Mouse (Mus musculus) stomach, postnatal 0 days (tissue): ENCODE data around the gene Scaf4. TPM values are rescaled to one million over a fixed set of nuclear protein-coding genes. Genes with fewer than 3 reads are reported as not detected.
A peak's percentile ranks its signal among the peaks of the same experiment; 100 is the strongest.

Experiments used
- ATAC-seq: fragments of 200-750 bp; cut with Nextera tagmentation; 2 replicates; pipeline ENCODE4 v1.8.0; 2017; ENCODE audit not compliant: low FRiP score, low TSS enrichment
- DNase-seq: peaks from one replicate; pipeline ENCODE4 v3.0.0-alpha.2; 2016; ENCODE audit warnings: low spot score
- H3K27ac ChIP-seq: fragments of 300-500 bp; sonication (generic); replicated peaks from 2 replicates; pipeline ENCODE4 v1.5.1; 2014; ENCODE audit warnings: mild to moderate bottlenecking, control low read depth
- H3K27me3 ChIP-seq: fragments of 300-500 bp; sonication (generic); 2 replicates; pipeline ENCODE4 v1.6.1; 2014; ENCODE audit warnings: low read length; ENCODE audit not compliant: control insufficient read depth, insufficient read depth
- H3K36me3 ChIP-seq: fragments of 300-500 bp; sonication (generic); 2 replicates; pipeline ENCODE4 v1.6.1; 2014; ENCODE audit warnings: low read length, mixed read lengths; ENCODE audit not compliant: control insufficient read depth, insufficient read depth
- H3K4me1 ChIP-seq: fragments of 300-500 bp; sonication (generic); replicated peaks from 2 replicates; pipeline ENCODE4 v1.6.1; 2014; ENCODE audit warnings: antibody characterized with exemption; ENCODE audit not compliant: control insufficient read depth, insufficient read depth
- H3K4me2 ChIP-seq: fragments of 300-500 bp; sonication (generic); replicated peaks from 2 replicates; pipeline ENCODE4 v1.6.1; 2014; ENCODE audit warnings: low read depth, mild to moderate bottlenecking, control low read depth, moderate library complexity
- H3K4me3 ChIP-seq: fragments of 300-500 bp; sonication (generic); 2 replicates; pipeline ENCODE4 v1.5.1; 2014; ENCODE audit warnings: low read depth, low read length, control low read depth
- H3K9ac ChIP-seq: fragments of 300-500 bp; sonication (generic); 2 replicates; pipeline ENCODE4 v1.6.1; 2014; ENCODE audit warnings: mild to moderate bottlenecking, low read length, control low read depth, mixed read lengths
- H3K9me3 ChIP-seq: fragments of 300-500 bp; sonication (generic); 2 replicates; pipeline ENCODE4 v1.6.1; 2016; ENCODE audit warnings: low read length; ENCODE audit not compliant: control insufficient read depth
- CTCF ChIP-seq: IDR thresholded peaks from 2 replicates; pipeline ENCODE4 v1.5.1; 2016; ENCODE audit warnings: antibody characterized with exemption, low read depth, mild to moderate bottlenecking, moderate library complexity
- EP300 ChIP-seq: optimal IDR thresholded peaks from 2 replicates; pipeline ENCODE3; 2016; ENCODE audit warnings: antibody characterized with exemption
- WGBS: fragments of 180-500 bp; shearing (Covaris S2); extraction: QIAGEN DNeasy Blood & Tissue Kit; methylation state at CpG from one replicate; pipeline ENCODE4 v1.1.7; 2014; 5-methylcytosine and 5-hydroxymethylcytosine counted together
- polyA plus RNA-seq: library from polyadenylated mRNA; unstranded; fragments of >200 nt; fragmentation: Nextera tagmentation; extraction: Ambion mirVana; gene quantifications from 2 replicates; pipeline ENCODE4 v1.2.1, GENCODE M21; 2015

The Scaf4 gene
- polyA plus RNA-seq, 1 experiment from 2014 or later = 8.3 TPM

GRCm38 (mm10) chr16:90309784-90310183 lies 25.5 kb upstream of the Scaf4 start:
- H3K4me3 ChIP-seq = no peak overlapping the region
- no peaks in the 10 kb centered on the region for H3K9me3 ChIP-seq
- no peak overlapping the region for H3K27ac ChIP-seq
- no peak overlapping the region for H3K9ac ChIP-seq
- no peak overlapping the region for H3K4me2 ChIP-seq
- no peak for DNase-seq
- 57% methylated on average over 3 of the region's 3 CpGs for WGBS
- H3K27me3 ChIP-seq = no peaks in the 10 kb centered on the region
- H3K4me1 ChIP-seq = no peaks in the 10 kb centered on the region
- no peak for ATAC-seq
- H3K36me3 ChIP-seq = no peaks in the 10 kb centered on the region
- TF ChIP-seq CTCF (no peak), EP300 (no peak)

DNA sequence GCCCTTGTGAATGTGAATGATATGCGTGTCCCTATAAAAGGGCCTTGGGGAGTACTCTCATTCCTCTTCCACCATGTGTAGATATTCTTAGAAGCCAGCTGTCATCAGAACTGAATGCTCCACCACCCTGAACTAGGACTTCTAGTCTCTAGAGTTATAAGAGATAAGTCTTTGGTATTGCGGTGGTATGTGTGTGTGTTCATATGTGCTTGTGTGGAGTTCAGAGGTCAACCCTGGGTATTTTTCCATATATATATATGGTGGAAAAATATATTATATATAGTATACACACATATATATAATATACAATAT lies 19.6 kb upstream of the Scaf4 start:
- H3K27ac ChIP-seq = no peak overlapping the region
- no peak for ATAC-seq
- no peak overlapping the region for H3K4me2 ChIP-seq
- no peaks in the 10 kb centered on the region for H3K9me3 ChIP-seq
- H3K4me3 ChIP-seq = no peak overlapping the region
- no peaks in the 10 kb centered on the region for H3K36me3 ChIP-seq
- no peak overlapping the region for H3K9ac ChIP-seq
- TF ChIP-seq CTCF (no peak), EP300 (no peak)
- H3K27me3 ChIP-seq = no peaks in the 10 kb centered on the region
- WGBS = 97% methylated on average over 2 of the region's 2 CpGs
- DNase-seq = no peak
- no peaks in the 10 kb centered on the region for H3K4me1 ChIP-seq

- DNase-seq (no peak), ATAC-seq (no peak)
- Histone ChIP-seq H3K4me1 (no peaks in the 10 kb centered on the region), H3K36me3 (no peaks in the 10 kb centered on the region), H3K4me2 (no peak overlapping the region), H3K27ac (no peak overlapping the region), H3K4me3 (no peak overlapping the region), H3K9ac (no peak overlapping the region), H3K27me3 (no peaks in the 10 kb centered on the region), H3K9me3 (no peaks in the 10 kb centered on the region)
- WGBS = 76% methylated on average over 9 of the region's 9 CpGs
- TF ChIP-seq EP300 = no peak
- TF ChIP-seq CTCF = no peak
Measured at GRCm38 (mm10) chr16:90303286-90303987, 19.1 kb upstream of the Scaf4 start.

DNA sequence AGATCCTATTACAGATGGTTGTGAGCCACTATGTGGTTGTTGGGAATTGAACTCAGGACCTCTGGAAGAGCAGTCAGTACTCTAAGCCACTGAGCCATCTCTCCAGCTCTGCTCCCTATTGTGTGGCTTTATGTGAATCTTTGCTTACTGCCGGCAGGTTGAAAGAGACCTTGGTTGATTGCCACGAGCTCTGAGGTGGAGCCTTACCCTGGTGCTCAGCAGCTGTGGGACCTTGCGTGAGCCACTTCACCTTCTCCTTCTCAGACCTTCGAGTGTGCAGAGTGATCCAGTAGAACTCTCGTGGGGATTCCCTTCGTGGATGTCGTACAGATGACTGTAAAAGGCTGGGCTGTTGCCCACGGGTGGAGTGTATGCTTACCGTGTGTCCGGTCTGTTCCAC lies 17.4 kb upstream of the Scaf4 start:
- 70% methylated on average over 10 of the region's 10 CpGs for WGBS
- H3K27ac ChIP-seq = no peak overlapping the region
- ATAC-seq (0 out of 2 replicates have a peak, but pooled peaks have one; percentile 32), DNase-seq (no peak)
- no peaks in the 10 kb centered on the region for H3K36me3 ChIP-seq
- H3K27me3 ChIP-seq = no peaks in the 10 kb centered on the region
- no peaks in the 10 kb centered on the region for H3K4me1 ChIP-seq
- H3K9me3 ChIP-seq = no peaks in the 10 kb centered on the region
- no peak overlapping the region for H3K4me2 ChIP-seq
- H3K9ac ChIP-seq = no peak overlapping the region
- TF ChIP-seq CTCF (no peak), EP300 (no peak)
- H3K4me3 ChIP-seq = no peak overlapping the region

GRCm38 (mm10) chr16:90300896-90301295 lies 16.6 kb upstream of the Scaf4 start:
- no peak overlapping the region for H3K4me2 ChIP-seq
- 79% methylated on average over 11 of the region's 11 CpGs for WGBS
- H3K36me3 ChIP-seq = no peaks in the 10 kb centered on the region
- no peak for TF ChIP-seq EP300
- no peak for TF ChIP-seq CTCF
- H3K4me1 ChIP-seq = no peaks in the 10 kb centered on the region
- ATAC-seq (no peak), DNase-seq (no peak)
- no peaks in the 10 kb centered on the region for H3K27me3 ChIP-seq
- H3K9me3 ChIP-seq = no peaks in the 10 kb centered on the region
- no peak overlapping the region for H3K9ac ChIP-seq
- H3K4me3 ChIP-seq = no peak overlapping the region
- H3K27ac ChIP-seq = no peak overlapping the region

GRCm38 (mm10) chr16:90299591-90299990 lies 15.3 kb upstream of the Scaf4 start:
- no peak for DNase-seq
- no peaks in the 10 kb centered on the region for H3K9me3 ChIP-seq
- TF ChIP-seq EP300 (no peak), CTCF (no peak)
- no peak overlapping the region for H3K9ac ChIP-seq
- H3K27me3 ChIP-seq = no peaks in the 10 kb centered on the region
- H3K4me3 ChIP-seq = no peak overlapping the region
- no peak for ATAC-seq
- no peaks in the 10 kb centered on the region for H3K4me1 ChIP-seq
- no peak overlapping the region for H3K27ac ChIP-seq
- H3K36me3 ChIP-seq = no peaks in the 10 kb centered on the region
- H3K4me2 ChIP-seq = no peak overlapping the region
